Mouse (Mus musculus): ENCODE results near the gene Syt17.
"Not testable (repeated sequence)": the region's sequence is repeated elsewhere in the genome, so short reads cannot be mapped to it uniquely, and the experiment has no call there.

Gene Syt17

GRCm38 (mm10) chr7:118376590-118376989 lies 71.4 kb downstream of the Syt17 start:
- DNase-seq = no peak

- DNase-seq = no peak
Measured at GRCm38 (mm10) chr7:118375341-118375740, 72.7 kb downstream of the Syt17 start.

GRCm38 (mm10) chr7:118371361-118371760 lies 76.7 kb downstream of the Syt17 start:
- no peak for DNase-seq

GRCm38 (mm10) chr7:118369705-118370104 lies 78.3 kb downstream of the Syt17 start:
- DNase-seq = no peak

- no peak for DNase-seq
Measured at GRCm38 (mm10) chr7:118365902-118366301, 82.1 kb downstream of the Syt17 start.

- no peak for DNase-seq
Measured at GRCm38 (mm10) chr7:118365251-118365650, 82.8 kb downstream of the Syt17 start.

GRCm38 (mm10) chr7:118364353-118365007 lies 83.5 kb downstream of the Syt17 start:
- DNase-seq = peak; percentile 18

- peak; percentile 49 for DNase-seq
Measured at GRCm38 (mm10) chr7:118363587-118364233, 84.3 kb downstream of the Syt17 start.

GRCm38 (mm10) chr7:118362931-118363330 lies 85.1 kb downstream of the Syt17 start:
- no peak for DNase-seq

GRCm38 (mm10) chr7:118362258-118362657 lies 85.8 kb downstream of the Syt17 start:
- DNase-seq = no peak

- no peak for DNase-seq
Measured at GRCm38 (mm10) chr7:118358977-118359376, 89.0 kb downstream of the Syt17 start.

GRCm38 (mm10) chr7:118356410-118357005 lies 91.5 kb downstream of the Syt17 start:
- DNase-seq = not testable (repeated sequence)

- DNase-seq = no peak
Measured at GRCm38 (mm10) chr7:118350840-118351239, 97.2 kb downstream of the Syt17 start.

- DNase-seq = no peak
Measured at GRCm38 (mm10) chr7:118346943-118347342, 101.1 kb downstream of the Syt17 start.

- DNase-seq = no peak
Measured at GRCm38 (mm10) chr7:118346432-118346831, 101.6 kb downstream of the Syt17 start.

- DNase-seq = no peak
Measured at GRCm38 (mm10) chr7:118345396-118345795, 102.6 kb downstream of the Syt17 start.

- no peak for DNase-seq
Measured at GRCm38 (mm10) chr7:118344701-118345100, 103.3 kb downstream of the Syt17 start.
